Mouse (Mus musculus): ENCODE measurements around the gene Cyb5d1.

DNA sequence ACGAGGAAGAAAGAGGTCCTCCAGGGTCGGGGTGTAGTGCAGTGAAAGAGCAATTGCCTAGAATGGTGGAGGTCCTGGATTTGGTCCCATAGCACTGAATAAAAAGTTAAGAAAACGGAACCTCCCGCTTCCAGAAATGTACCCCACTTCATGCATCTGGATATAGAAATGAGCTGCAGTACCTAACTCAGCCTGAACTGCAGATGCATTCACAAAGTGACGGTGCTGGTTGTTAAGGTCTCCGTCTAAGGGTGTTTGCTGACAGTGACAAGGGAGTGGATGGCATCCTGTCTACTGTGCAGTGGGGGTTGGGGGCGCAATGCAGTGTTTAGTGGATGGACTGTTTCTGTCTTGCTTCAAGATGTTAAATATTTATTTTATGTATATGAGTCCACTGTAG is 8.7 kb downstream of the Cyb5d1 start:
- TF ChIP-seq CTCF (IDR thresholded peaks at IDR 0.05; ENCODE audit: low read depth) (0 out of 2 replicates have a peak, but pooled peaks have one; percentile 17), EP300 (IDR thresholded peaks at IDR 0.05; ENCODE audit: low read depth) (no peak)

Measured in liver, embryonic 14.5 days (tissue).